Mouse (Mus musculus) urinary bladder, postnatal 14 days (tissue): ENCODE data around the gene Sfxn5.

Experiments
- DNase-seq: peaks from one replicate; pipeline ENCODE4 v3.0.0; 2021; ENCODE audit warnings: low spot score

The Sfxn5 gene

GRCm38 (mm10) chr6:85190671-85191070 is 142.6 kb downstream of the Sfxn5 start:
- no peak for DNase-seq

GRCm38 (mm10) chr6:85189911-85190591 is 143.2 kb downstream of the Sfxn5 start:
- DNase-seq: peak; percentile 9

- DNase-seq: no peak
Observed at GRCm38 (mm10) chr6:85189361-85189760, 143.9 kb downstream of the Sfxn5 start.

DNA sequence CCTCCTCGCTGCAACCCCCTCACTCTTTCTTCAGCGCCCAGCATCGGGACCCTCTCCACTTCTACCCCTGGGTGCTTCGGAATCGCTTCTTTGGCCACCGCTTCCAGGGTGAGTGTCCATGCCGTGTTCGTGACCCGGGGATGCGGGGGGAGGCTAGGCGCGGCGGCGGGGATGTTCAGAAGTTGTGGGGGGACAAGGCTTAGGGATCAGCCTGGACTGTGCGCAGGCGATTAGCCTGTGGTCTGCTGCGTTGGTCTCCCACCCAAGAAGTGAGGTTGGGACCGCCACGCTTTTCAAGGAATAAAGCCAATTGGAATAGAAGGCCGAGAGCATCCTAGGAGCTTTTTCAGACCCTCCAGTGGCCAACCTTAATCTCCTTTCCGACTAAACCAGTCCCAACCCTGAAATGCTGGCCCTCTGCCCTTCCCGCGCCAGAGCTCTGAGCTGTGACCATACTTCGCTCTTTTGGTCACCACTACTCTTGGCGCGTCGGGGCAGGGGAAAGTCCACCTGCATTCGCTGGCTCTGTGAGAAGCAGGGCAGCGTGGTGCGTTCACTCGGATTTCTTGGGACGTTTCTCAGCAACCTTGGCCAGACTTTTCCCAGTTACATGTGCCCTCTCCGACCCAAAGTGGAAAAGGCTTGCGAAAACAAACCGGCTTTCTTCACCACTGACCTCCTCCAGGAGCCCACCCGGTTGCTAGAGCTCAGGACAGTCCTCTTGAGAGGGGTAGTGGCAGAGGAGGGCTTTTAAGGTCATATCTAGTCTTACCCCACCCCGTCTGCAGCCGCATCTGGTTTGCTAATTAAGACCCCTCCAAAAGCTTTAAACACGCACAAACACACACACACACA is 144.7 kb downstream of the Sfxn5 start:
- no peak for DNase-seq

- DNase-seq: peak; percentile 5
Observed at GRCm38 (mm10) chr6:85187340-85188211, 145.6 kb downstream of the Sfxn5 start, which contains the start of gene Emx1. Gene Emx1 (plus strand): TSS chr6:85187438.

DNA sequence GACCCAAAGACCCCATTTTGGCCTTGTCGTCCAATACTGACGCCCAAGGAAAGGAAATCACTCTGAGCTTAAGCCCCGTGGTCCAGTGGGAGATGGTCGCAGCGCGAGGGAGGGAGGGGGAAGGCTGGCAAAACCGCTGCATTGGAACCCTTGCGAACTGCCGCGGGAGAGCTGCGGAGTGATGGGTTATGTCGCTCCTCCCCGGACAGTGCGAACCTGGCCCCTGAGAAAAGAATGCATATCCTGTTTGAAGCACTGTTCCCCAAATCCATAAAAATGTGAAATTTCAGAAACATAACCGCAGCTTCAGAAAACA is 146.5 kb downstream of the Sfxn5 start:
- DNase-seq: no peak

DNA sequence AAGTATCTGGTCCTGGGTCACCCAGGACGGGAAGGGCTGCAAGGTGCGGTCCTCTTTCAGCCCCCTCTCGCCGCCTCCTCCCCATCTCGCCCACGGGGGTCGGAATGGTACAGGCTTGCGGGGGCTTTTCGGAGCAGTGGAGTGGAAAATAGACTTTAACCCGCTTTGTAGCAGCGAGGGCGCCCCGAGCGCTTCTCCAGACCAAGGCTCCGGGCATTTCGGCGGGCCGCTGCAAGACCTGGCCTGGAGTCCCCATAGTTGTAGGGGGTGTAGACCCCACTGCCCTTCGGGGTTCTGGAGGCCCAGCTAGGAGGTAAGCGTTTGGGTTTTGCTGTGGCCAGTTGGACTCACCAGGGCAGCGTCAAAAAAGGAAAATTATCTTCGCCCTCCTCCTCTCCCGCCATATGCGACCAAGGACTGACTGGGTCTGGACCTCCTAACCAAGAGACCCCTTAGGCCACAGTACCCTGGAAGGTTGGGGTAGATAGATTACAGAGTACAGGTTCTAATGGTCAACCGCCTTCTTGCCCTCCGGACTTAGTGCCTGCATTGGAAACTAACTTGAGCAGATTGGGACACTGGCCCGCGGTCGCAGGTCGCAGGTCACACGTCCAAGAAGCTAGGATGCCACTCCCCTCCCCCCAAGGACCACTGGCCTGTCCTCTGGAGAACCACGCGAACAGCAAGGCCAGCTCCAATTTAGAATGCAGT is 147.0 kb downstream of the Sfxn5 start:
- no peak for DNase-seq

- no peak for DNase-seq
Observed at GRCm38 (mm10) chr6:85183951-85184350, 149.3 kb downstream of the Sfxn5 start.

GRCm38 (mm10) chr6:85180036-85180435 is 153.2 kb downstream of the Sfxn5 start:
- DNase-seq: no peak

- no peak for DNase-seq
Observed at GRCm38 (mm10) chr6:85179569-85179968, 153.7 kb downstream of the Sfxn5 start.

GRCm38 (mm10) chr6:85165440-85165921 is 167.7 kb downstream of the Sfxn5 start:
- no peak for DNase-seq
